Mouse (Mus musculus): ENCODE data around the gene Borcs5.

The Borcs5 gene

DNA sequence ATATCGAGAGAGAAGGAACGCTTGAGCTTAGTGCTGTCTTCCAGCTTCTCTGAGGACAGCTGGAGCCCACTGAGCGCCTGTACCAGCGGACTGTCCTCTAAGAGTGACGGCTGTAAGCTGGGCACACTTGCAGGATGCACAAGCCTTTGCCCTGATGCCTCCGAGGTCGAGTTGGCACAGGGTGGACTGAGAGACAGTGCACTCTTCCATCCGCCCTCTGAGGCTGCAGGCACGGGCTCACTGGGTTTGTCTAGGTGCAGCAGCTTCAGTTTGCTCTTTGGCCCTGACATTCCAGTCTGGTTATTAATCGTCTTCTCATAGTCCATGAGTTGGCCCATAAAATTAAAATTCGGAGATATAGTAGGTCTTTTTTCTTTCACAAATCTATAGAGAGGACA, 79.4 kb downstream of the Borcs5 start:
- no peak for DNase-seq (ENCODE audit: low read depth)

DNA sequence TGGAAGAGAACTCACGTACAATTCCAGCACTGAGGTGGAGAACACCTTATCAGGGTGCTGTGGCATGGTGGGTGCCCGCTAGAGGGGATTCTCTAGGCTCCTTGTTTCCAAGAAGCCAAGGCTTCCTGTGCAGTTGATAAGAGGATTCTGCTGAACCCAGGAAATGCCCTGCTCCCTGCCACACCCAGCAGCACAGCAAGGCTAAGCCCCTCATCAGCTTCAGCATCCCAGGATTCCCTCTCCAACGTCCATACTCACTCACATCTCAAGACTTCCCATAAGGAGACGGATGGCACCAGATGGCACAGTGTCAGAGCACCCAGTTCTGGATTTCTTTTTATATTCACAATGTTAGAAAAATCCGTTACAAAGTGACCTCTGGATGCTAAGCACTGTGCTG, 79.8 kb downstream of the Borcs5 start:
- DNase-seq (ENCODE audit: low read depth), result no peak

DNA sequence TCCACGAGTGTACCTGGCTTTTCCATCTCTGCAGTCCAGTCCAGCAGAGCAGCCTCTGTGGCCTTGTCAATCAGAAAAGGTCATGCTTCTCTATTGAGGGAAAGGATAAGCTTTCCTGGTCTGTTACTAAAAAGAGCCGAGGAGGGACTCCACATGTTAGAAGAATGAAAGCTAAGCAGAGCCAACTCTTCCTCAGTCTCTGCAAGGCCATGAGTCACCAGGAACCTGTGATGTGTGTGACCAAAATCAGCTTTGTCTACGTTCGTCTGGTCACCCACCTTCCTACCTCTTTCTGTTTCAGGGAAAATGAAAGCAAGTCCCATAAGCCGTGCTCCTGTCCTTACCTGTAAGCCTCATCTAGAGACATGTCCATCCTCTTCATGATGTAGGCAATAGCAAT, 80.8 kb downstream of the Borcs5 start:
- DNase-seq (ENCODE audit: low read depth), result no peak

DNA sequence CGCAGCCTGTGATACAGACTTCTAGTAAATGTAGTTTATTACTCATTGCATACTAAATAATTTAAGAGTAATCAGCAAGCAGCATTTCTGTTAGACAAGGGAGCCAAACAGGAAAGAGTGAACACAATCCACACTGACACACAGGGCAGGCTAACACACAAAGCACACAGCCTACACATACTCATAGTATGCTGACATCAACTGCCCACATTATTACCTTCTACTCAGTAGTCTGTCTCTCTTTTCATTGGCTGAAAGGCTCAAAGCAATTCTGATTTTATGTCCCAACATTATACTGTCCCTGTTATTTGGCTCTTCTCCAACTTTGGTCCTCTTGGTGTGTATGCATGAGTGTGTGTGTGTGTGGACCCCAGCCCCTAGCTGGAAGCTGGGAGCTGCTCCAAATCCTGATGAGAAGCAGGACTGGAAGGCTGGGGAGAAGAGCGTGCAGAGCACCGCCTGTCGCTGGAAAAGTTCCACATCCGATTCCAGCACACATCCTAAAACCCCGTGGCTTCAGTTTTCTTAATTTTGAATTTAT, 82.5 kb downstream of the Borcs5 start:
- DNase-seq (ENCODE audit: low read depth), result no peak

DNA sequence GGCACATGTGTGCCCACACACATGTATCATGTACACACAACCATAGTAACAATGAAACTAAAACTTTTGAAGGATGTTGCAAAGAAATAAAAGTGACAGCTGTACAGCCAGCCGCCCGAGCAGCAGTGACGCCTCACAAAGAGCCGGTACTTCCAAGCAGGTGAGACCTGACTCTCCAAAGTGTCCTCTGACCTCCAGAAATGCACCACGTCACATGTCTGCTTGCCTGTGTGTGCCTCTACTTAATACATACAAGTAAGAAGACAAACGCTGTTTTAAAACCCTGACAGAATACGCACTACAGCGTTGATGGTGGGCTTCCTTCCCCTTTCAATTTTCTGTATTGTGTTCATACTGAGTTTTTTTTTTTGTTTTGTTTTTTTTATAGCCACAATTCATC, 83.6 kb downstream of the Borcs5 start:
- DNase-seq (ENCODE audit: low read depth), result no peak

DNA sequence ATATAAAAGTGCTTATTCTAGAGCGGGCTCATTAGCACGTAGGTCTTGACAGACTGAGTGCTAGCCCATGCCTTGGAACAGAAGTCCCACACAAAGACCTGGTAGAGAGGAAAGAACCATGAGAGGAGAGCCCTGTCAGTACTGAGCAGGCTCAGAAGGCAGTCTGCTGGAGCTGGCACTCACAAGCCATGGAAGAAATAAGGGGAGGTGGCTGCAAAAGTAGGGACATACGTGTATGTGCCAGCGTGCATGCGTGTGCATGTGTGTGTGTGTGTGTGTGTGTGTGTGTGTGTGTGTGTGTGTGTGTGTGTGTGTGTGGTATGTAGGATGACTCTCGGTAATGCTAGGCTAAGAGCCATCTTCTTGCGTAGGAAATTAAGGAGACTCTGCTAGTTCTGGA, 84.0 kb downstream of the Borcs5 start:
- no peak for DNase-seq (ENCODE audit: low read depth)

DNA sequence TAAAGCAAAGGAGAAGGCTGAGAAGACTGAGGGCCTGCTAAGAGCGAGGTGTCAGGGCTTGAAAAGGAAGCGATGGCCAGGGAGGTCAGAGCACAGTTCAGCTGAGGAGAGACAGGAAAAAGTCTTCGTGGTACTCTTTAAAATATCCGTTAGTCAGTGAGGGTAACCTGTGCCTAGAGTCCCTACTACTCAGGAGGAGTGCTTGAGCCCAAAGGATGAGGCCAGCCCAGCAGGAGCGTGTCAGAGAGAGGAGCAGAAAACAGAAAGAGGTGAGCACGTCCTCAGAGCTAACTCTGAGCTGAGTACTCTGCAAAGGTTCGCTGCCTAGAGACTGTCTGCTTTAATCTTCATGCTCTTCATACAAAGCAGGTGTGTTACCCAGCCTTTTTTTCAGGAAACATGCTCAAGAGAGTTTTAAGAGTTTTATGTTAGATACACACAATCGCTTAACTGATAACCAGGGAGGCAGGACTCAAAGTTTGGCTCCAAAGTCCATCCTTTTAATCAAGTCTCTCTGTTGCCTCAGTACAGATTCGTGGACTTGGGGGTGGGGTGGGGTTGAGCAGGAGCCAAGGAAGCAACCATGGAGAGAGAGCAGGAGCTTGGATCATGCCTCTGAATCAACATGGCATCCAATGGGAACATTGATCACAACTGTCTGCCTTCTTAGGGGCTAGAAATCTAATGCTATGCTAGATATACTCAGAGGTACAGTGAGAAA, 84.7 kb downstream of the Borcs5 start:
- DNase-seq (ENCODE audit: low read depth), result no peak

DNA sequence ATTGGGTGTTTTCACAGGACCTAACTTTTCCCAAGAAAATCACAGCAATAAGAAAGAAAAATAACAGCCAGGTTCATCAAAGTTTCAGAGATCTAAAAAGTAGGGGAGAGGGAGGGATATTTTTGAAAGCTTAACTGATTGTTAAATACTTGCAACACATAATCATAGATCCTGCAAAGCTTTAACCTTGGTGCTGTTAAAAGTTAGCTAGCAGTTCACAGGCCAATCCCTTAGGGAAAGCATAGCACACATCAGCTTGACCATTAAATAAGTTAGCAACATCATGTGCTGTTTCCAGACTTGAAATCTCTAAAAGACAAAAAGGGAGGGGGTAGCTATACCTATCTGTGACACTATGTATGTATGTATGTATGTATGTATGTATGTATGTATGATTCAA, 86.1 kb downstream of the Borcs5 start:
- no peak for DNase-seq (ENCODE audit: low read depth)

DNA sequence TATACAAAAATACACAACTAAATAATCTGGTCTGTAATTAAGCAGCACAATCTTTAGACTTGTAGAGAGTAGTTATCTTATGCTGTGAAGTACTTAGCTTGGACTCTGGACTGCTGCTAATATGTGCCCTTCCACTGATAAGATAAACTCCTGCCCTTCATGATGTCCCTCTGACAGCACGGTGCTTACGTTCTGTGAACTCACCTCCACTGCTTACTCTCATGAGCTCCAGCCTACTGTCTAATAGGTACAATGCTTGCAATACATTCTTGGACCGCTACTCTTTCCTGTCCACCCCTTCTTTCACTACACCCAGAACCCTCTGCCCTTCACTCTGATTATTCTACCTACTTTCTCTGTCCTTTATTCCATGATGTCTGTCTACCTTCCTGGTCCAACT, 91.7 kb downstream of the Borcs5 start:
- DNase-seq (ENCODE audit: low read depth), result no peak

DNA sequence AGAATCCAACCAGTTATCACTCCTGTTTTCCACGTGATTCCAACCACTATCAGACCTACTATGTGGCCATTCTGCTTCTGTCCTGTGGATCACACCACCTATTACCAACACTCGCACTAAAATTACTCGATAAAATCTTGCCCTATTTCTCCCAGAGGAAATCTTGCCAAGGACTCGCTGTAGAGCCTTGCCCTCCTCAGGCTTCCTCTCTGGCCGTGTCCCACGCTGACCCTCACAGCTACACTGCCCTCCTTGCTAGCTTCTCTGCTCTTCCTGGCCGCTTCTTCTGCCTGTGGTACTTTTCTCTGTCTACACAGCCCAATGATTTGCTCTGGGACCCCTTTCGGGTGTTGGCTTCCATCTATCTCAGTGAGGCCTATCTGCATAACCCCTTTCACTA, 93.5 kb downstream of the Borcs5 start:
- no peak for DNase-seq (ENCODE audit: low read depth)

DNA sequence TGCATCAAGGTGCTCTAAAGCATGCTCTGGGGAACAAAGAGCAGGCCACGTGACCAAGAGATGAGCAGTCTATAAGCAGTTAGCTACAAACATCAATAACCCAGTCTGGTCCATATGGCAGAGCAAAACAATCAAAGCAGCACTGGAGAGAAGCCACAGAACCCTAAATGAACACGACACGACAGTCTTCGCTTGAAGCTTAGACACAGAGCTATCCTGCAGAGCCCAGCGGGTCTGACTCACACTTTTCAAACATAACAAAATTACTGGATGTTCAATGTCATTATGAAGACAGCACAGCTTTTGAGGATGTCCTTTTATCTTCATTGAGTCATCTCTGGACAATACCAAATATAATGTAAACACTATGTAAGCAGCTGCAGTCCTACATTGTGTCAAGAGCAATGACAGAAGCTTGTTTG, 94.5 kb downstream of the Borcs5 start:
- DNase-seq (ENCODE audit: low read depth), result no peak

DNA sequence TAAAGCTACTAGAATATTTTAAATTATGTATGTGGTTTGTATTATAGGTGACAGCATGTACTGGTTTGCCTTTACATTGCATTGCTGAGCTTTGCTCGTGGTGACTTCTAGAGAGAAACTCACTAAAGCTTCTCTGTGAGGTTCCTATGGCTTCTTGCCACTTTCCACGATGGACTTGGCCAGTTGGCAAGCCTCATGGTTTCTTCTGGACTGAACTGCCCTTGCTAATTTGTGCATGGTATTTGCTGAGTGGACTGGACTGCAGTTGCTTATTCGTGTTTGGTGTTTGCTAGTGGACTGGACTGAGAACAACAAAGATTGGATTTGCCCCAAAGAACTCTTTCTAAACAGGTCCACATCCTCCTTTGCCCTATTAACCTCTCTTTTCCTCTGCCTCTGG, 97.5 kb downstream of the Borcs5 start:
- no peak for DNase-seq (ENCODE audit: low read depth)

DNA sequence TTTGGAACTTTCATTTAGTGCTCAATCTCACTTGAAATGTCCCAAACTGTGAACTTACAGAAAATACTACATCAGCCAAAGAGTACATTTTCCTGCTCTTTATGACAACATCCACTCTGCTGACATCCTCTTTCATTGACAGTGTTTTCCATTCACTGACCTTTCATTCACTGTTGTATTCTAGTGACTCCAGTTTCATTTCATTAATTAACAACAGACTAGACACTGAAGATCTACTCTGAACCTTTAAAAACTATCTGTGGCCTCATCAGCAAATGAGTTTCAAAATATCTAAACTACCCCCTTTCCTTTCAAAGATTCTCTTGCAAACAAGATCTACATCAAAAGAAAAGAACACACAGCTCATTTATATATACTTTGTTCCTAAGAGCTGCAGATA, 104.3 kb downstream of the Borcs5 start:
- DNase-seq (ENCODE audit: low read depth), result no peak

DNA sequence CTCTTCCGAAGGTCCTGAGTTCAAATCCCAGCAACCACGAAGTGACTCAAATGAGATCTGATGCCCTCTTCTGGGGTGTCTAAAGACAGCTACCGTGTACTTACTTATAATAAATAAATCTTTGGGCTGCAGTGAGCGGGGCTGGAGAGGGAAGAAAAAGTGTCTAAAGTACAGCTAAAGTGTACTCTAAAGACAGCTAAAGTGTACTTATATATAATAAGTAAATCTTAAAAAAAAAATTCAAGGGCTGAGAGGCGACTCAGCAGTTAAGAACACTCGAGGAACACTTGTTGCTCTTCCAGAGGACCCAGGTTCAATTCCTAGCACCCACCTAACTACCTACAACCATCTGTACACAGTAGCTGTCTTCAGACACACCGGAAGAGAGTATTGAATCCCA, 106.6 kb downstream of the Borcs5 start:
- no peak for DNase-seq (ENCODE audit: low read depth)

DNA sequence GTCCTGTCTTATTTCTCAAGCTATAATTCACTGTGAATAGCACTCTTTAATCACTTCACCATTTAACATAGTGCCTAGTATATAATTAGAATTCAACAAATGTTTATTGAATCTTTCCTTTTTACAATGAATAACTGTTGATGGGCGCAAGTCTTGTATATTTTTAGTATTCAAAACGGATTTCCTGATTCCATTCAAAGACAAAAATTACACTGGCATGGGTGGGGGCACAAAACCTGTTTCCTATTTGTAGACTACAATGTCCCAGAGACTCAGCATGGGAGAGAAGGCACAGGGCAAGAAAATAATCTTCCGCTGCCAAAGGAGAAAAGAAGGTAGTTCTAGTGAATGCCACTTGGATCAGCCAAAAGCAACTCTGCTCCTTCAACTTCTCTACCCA, 108.8 kb downstream of the Borcs5 start:
- no peak for DNase-seq (ENCODE audit: low read depth)

DNA sequence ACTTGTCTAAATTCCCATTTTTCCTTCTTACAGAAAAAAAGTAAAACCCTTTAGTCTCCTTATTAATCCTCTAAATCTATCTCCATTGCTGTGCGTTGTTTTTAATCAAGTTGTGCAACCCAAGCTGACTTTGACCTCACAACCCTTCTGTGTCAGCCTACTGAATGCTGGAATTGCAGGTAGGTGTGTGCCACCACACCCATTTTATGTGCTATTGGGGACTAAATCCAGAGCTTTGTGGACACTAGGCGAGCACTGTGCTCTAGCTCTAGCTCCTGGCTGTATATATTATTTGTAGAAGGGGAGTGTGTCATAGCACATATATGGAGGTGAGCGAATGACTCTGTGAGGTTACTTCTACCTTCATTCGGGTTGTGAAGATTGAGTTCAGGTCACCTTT, 111.8 kb downstream of the Borcs5 start:
- DNase-seq (ENCODE audit: low read depth), result no peak

DNA sequence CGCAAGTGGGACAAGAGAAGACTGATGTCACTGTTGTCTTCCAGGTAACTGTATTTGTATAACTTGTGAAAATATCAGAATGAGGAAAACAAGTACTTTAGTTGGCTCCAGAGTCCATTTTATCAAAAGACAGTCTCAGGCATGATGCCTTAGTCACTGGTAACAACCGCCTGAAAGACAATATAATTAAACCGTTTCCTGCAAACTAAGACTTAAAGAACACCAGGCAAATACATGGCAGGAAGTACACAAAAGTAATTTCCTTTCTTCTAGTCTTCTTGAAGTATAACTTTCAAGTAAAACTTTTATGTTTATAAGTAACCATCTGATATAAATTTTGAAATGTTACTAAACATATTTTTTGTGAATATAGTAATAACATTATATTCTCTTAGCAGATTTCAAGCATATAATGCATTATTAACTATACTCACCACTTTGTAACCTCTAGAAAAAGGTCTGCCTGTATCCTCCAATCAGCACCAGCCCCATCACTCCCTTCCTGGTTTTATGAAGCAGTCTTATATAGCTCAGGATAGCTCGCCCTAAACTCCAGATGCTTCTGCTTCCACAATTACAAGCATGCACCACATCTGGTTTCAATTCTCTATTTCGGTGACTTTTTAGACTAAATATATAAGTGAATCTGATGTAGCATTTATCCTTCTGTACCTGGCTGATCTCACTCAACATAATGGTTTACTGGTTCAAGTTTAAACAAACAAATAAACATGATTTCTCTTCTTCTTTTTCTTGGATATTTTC, 112.8 kb downstream of the Borcs5 start:
- no peak for DNase-seq (ENCODE audit: low read depth)

DNA sequence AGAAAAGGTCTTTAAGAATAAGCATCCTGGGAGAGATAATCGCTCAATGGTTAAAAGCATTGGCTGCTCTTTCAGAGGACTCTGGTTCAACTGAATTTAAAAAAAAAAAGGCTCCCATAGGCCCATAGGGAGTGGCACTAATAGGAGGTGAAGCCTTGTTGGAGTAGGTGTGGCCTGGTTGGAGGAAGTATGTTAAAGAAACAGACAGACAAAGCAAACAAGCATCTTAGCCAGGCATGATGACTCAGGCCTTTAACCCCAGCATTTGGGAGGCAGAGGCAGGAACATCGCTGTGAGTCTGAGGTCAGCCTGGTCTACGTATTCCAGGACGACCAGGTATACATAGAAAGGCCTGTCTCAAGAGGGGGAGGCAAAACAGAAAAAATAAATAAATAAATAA, 114.1 kb downstream of the Borcs5 start:
- DNase-seq (ENCODE audit: low read depth), result no peak

DNA sequence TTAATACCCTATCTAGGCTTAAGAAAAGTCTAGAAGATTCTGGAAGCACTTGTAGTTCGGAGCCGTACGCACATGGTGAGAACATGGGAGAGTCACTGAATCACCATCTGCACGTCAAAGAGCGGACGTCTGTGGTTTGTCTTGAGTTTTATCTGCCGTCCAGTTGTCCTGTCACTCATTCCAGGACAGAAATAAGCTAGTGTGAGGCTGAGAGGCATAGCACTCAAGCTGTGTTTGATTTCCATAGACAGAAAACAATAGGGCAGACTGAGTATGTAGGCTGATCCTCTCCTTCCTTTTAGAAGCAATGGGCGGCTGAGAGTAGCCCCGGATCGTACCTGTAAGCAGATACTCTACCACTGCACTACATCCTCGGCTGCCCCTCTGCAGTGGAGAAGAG, 114.5 kb downstream of the Borcs5 start:
- no peak for DNase-seq (ENCODE audit: low read depth)

DNA sequence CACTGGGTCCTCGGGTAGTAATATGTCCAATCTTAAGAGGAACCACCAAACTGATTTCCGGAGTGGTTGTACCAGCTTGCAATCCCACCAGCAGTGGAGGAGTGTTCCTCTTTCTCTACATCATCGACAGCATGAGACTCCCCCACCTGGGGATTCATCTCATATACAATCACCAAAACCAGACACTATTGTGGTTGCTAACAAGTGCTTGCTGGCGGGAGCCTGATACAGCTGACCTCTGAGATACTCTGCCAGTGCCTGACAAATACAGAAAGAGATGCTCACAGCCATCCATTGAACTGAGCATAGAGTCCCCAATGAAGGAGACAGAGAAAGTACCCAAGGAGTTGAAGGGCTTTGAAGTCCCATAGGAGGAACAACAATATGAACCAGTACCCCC, 116.7 kb downstream of the Borcs5 start:
- DNase-seq (ENCODE audit: low read depth), result no peak

Measured in c-Kit-positive CD71-negative TER-119-negative erythroid progenitor cells, embryonic 14.5 days (primary cell).